Mouse (Mus musculus) heart, embryonic 12.5 days (tissue): ENCODE data around the gene Kif3a. TPM values are rescaled to one million over a fixed set of nuclear protein-coding genes. Genes with fewer than 3 reads are reported as not detected.

Experiments
- polyA plus RNA-seq: library from polyadenylated mRNA; unstranded; fragments of >200 nt; fragmentation: Nextera tagmentation; extraction: Ambion mirVana; gene quantifications from 2 replicates; pipeline ENCODE4 v1.2.1, GENCODE M21; 2016

The Kif3a gene
- polyA plus RNA-seq, 1 experiment from 2014 or later, result 36.1 TPM

Other genes with a start within 250 kb of the Kif3a start
- gene Zcchc10, start 242.7 kb upstream of the Kif3a start, polyA plus RNA-seq, result 14.0 and 16.5 TPM in 2 replicates
- 53.0 and 53.9 TPM in 2 replicates for gene Aff4, start 216.5 kb upstream of the Kif3a start, polyA plus RNA-seq
- not detected in 2 replicates for gene Leap2, start 144.2 kb upstream of the Kif3a start, polyA plus RNA-seq
- 1,089 and 1,102 TPM in 2 replicates for gene Uqcrq, start 136.5 kb upstream of the Kif3a start, polyA plus RNA-seq
- gene Gdf9, start 136.4 kb upstream of the Kif3a start, polyA plus RNA-seq, result 0.56 and 1.3 TPM in 2 replicates
- gene Gm10447, start 110.3 kb upstream of the Kif3a start, polyA plus RNA-seq, result 0.11 and 0.15 TPM in 2 replicates
- 5.3 and 5.8 TPM in 2 replicates for gene Shroom1, start 110.2 kb upstream of the Kif3a start, polyA plus RNA-seq
- gene Gm9837, start 96.9 kb upstream of the Kif3a start, polyA plus RNA-seq, result not detected in 2 replicates
- not detected in 2 replicates for gene Gm9945, start 87.2 kb upstream of the Kif3a start, polyA plus RNA-seq
- gene Sowaha, start 87.1 kb upstream of the Kif3a start, polyA plus RNA-seq, result 0.54 and 0.58 TPM in 2 replicates
- gene Sept8, start 48.1 kb upstream of the Kif3a start, polyA plus RNA-seq, result 25.1 and 28.4 TPM in 2 replicates
- gene Il4, start 51.3 kb downstream of the Kif3a start, polyA plus RNA-seq, result 0.83 TPM in 1 of 2 replicates, not detected in the other
- gene Il13, start 67.3 kb downstream of the Kif3a start, polyA plus RNA-seq, result not detected in 2 replicates
- gene Rad50, start 139.9 kb downstream of the Kif3a start, polyA plus RNA-seq, result 24.0 and 25.6 TPM in 2 replicates
- gene Il5, start 153.4 kb downstream of the Kif3a start, polyA plus RNA-seq, result not detected in 2 replicates
- gene Irf1, start 202.6 kb downstream of the Kif3a start, polyA plus RNA-seq, result 9.8 and 11.3 TPM in 2 replicates
- 0.22 TPM in 1 of 2 replicates, not detected in the other for gene Gm17334, start 205.8 kb downstream of the Kif3a start, polyA plus RNA-seq